Mouse (Mus musculus) thymus, postnatal 36 days (tissue): ENCODE results near the gene Zfp384.
"Not testable (repeated sequence)": the region's sequence is repeated elsewhere in the genome, so short reads cannot be mapped to it uniquely, and the experiment has no call there.

ENCODE experiments used
- DNase-seq, 2 experiments: peaks; one replicate each; pipeline ENCODE4 v3.0.0; 2022; ENCODE audit warnings: mixed read lengths in 2 of 2

Gene Zfp384

DNA sequence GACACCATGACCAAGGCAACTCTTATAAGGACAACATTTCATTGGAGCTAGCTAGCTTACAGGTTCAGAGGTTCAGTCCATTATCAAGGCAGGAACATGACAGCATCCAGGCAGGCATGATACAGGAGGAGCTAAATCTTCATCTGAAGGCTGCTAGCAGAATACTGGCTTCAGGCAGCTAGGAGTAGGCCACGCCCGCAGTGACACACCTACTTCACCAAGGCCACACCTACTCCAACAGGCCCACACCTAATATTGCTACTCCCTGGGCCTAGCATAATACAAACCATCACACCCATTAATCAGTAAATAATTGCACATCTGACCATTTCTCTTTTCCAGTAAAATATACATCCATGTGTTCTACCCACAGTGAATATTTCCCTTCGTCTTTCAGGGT lies 8.7 kb downstream of the Zfp384 start:
- no peak for DNase-seq

DNA sequence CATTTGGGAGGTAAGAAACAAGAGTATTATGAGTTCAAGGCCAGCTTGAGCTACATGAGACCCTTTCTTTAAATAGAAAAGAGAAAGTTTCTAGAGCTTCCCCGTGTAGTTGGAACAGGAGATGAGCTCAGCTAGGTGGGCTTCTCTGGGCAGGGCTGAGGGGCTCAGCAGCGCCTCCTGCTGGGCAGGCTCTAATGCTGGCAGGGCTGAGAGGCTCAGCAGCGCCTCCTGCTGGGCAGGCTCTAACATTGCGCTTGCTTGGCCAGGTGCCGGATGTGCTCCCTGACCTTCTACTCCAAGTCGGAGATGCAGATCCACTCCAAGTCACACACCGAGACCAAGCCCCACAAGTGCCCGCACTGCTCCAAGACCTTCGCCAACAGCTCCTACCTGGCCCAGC lies 21.6 kb downstream of the Zfp384 start:
- peak; percentile 60 to 64 for DNase-seq

DNA sequence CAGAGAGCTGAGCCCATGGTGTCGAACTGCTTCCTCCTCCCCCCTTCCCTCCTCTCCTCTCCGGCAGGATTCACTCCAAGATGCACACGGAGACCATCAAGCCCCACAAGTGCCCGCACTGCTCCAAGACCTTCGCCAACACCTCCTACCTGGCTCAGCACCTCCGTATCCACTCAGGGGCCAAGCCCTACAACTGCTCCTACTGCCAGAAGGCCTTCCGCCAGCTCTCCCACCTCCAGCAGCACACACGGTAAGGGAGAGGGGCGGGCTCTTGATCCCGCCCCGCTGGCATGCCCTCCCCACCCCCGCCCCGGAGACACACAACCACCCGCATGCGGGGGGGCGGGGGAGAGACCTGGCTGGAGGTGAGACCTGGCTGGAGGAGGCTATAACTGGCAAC lies 22.7 kb downstream of the Zfp384 start:
- no peak for DNase-seq

DNA sequence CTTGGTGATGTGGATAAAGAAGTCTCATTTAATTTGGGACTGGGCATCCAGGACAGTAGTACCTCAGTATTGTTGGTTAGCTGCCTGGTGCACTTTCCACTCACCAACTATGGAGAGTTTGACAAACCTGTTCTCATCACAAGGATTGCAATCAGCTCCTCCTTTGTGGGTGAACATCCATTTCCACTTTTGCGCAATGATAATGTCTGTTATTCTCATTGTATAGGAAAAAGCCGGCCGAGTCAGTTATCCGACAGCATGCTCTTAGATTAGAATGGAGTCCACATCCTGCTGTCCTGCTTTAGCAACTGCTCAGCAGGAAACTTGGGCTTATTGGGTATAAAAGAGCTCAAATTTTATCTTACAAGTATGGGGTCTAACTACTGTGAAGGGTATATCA lies 29.7 kb downstream of the Zfp384 start:
- no peak for DNase-seq

DNA sequence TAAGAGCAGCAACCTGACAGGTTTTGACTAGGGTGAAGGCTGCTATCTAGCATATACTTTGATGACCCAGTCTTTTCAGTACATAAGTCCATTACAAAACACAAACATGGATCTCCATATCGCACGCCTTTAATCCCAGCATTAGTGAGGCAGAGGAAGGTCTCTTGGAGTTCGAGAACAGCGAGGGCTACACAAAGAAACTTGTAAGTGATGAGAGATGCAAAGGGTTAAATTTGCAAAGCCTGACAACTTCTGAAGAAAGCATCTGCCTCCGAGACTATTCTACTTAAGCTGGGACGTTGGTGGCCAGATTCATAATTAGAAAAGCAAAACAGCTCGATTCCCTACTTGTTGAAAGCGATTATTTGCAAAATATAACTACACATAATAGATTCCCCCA lies 30.2 kb downstream of the Zfp384 start:
- peak in 1 of 2 experiments; percentile 18 for DNase-seq

DNA sequence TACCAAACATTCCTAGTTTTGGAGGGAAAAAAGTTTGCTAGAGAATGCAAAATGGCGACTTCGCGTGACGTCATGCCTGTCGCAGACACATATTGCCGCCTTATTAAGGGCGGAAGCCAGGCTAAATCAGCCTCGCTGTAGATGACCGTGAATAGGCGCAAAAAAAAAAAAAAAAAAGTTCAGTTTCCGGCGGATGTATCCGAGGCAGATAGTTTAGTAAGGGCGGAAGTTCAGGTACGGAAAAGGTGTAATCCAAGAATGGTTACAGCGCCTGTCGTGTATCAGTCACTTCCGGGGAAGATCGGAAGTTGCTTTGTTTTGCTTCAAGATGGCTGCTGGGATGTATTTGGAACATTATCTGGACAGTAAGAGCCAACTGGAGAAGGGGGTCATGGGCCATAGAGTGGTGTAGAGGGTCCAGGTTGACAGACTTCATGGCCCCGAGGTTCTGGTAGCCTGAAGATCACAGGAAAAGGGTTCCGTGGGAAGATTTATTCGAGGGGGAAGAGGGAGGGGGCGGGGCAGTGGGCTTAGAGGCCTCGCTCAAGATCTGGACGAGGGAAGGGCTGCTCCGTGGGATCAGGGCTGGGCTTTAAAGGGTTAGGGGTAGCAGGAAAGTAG lies 30.7 kb downstream of the Zfp384 start, which contains the start of gene Ing4:
Gene Ing4, plus strand, starts transcription at position 228 of the 621 bp plus-strand sequence.
- DNase-seq = peak; percentile 81 to 88

DNA sequence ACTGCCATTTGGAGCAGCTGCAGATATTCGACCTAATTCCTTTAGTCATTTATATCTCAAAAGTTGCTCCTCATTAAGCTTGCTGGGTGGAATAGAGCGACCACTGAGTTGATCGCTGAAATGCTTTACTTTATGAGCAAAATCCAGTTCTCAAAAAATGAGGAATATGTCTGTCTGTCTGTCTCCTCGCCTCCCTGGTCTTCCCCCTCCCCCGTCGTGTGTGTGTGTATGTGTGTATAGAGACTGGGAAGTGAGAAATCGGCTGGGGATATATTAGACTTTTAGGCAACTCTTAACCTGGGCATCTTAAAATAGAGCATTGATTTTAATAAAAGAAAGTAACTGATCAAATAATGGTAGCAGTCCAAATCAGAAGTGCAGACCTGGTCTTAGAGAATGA lies 31.3 kb downstream of the Zfp384 start:
- DNase-seq = no peak

DNA sequence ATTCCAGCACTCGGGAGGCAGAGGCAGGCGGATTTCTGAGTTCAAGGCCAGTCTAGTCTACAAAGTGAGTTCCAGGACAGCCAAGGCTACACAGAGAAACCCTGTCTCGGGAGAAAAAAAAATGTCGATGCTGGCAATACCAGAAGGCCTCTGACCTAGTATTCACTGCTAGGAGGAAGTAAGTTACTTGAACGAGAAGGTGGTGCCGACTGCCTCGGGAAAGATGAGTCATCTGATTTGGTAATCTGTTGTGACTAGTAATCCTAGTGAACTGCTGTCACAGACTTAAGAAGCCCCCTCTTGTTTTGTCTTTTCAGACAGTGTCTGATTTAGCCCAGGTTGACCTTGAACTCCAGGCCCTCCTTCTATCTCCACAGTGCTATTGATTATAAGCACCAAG lies 32.1 kb downstream of the Zfp384 start:
- DNase-seq = no peak

DNA sequence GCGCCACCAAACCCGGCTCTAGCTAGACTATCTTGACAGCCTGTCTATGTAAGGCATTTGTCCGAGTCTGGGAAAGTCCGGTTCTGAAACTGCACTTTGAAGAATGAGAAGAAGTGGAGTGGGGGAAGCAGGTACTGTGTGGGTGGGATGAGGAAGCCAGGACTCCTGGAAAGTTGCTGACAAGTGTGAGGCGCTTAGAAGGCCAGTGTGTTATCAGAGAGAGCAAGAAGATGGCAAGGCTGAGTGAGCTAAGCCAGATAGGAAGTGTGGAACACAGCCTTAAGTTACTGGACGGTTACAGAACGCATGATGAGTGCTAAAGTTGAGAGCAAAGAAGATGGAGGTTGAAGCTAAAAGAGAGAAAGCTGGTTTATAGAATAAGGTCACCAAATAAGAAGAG lies 33.1 kb downstream of the Zfp384 start:
- DNase-seq = no peak

DNA sequence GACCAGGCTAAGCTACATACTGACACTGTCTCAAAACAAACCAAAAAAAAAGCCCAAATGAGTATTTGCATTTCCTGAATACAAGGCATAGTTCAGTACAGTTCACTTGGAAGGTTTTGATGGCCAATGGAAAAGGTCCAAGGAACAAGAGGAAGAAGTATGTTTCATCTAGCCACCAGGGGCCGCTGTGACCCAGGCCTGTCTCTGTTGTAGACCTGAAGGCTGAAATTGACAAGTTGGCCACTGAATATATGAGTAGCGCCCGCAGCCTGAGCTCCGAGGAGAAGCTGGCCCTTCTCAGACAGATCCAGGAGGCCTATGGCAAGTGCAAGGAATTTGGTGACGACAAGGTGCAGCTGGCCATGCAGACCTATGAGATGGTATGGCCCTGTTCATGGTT lies 37.7 kb downstream of the Zfp384 start:
- DNase-seq = peak; percentile 65 to 73

DNA sequence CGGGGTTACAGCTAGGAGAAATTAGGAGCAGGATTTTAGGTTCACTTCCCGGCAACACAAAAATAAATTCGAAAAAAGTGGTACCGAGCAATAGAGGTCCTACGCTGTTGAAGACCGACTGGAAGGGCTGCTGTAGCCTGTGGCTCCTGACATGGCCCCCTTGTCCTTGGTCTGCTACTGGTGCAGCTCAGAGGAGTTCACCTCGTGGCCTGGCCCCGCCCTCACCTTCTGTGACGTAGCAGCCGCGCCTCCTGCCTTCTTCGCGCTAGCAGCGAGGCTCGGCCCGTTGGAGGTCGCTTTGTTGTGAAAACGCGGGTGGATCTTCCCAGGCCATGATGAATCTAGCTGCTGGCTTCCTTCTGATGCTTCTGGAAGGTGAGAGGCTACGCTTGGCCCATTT lies 40.7 kb downstream of the Zfp384 start, which contains the start of gene Acrbp:
Gene Acrbp, plus strand, starts transcription at position 12 of the 400 bp plus-strand sequence.
- no peak for DNase-seq

DNA sequence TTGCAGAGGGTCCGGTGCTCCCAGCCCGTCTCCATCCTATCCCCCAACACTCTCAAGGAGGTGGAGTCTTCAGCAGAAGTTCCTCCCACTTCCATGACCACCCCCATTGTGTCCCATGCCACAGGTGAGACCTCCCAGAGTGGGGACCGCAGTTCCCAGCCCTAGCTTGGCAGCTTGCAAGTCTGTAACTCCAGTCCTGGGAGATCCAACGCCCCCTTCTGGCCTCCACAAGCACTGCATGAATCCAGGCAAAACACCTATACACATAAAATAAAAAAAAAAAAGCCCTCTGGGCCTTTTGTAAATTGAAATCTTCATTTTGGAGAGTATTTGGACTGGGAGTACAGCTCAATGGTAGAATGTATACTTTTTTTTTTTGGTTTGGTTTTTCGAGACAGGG lies 42.3 kb downstream of the Zfp384 start:
- peak in 1 of 2 experiments; percentile 36 for DNase-seq

DNA sequence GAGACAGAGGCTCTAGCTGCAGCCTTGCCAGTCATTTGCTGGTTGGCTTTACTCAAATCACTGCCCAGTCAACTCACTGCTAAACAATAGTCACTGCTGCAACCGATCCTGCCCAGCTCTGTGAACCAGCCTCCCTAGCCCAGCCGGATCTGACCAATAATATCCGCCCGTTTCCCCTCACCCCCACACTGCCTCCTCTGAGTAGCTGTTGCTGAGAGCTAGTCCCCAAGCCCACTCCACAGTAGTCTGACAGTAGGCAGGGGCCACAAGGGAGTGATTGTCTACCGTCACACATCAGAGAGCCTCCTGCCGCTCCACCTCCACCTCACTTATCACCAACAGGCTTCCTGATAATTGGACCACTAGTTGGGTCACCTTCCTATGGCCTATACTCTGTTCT lies 52.5 kb downstream of the Zfp384 start:
- DNase-seq = no peak

DNA sequence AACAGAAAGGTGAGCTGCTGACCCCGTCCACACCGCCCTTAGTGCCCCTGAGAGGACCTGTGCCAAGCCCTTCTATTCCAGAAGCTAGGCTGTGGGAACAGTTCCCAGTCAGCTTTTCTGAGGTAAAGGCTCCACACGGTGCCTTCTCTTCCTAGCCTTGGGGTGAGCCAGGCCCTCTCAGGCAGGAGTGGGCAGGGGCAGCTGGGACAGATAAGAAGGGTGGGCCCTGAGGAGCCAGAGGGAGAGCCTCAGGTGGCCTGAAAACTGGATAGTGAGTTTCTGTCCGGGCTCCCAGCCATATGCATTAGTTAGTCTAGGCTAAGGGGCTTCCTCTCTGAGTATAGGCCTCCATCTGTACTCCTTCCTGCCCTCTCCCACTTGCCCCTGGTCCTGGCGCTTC lies 53.6 kb downstream of the Zfp384 start:
- no peak for DNase-seq

DNA sequence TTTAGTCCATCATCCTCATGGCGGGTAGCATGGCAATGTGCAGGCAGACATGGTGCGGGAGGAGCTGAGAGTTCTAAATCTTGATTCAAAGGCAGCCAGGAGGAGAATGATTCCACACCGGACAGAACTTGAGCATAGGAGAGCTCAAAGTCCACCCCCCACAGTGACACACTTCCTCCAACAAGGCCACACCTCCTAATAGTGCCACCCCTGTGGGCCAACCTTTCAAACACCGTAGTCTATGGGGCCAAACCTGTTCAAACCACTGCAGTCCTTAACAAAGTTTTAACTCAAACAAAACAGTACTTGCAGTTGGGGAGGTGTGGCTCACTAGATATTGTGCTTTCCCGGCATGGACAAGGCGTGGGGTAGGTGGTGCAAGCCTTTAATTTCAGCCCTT lies 55.0 kb downstream of the Zfp384 start:
- no peak for DNase-seq

DNA sequence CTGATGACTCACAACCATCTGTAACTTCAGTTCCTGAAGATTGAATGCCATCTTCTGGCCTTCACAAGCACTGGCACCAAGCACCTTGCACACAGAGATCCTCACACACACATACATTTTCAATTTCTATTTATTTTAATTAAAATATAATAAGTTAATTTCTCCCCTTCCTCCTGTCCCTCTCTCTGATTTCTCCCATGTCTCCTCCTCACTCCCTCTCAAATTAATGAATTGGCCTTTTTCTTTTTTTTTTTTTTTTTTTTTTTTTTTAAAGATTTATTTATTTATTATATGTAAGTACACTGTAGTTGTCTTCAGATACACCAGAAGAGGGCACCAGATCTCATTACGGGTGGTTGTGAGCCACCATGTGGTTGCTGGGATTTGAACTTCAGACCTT lies 56.3 kb downstream of the Zfp384 start:
- DNase-seq = not testable (repeated sequence)

DNA sequence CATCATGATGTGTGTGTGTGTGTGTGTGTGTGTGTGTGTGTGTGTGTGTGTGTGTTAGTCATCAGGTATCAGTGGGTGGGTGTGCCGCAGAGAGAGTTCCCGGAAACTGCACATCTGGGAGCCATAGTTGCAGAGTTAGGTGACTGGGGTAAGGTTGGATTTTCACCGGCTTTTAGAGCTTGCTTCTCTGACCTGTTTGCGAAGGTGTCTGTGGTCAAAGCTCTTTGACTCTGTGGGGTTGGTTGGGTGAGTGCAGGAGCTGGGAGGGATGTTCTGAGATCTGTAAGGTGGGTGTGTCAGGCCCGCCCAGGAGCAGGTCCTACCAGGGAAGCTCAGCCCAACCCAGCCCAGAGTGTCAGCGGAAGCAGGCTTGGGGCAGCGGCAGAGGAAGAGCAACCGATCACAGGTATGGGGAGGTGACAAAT lies 58.6 kb downstream of the Zfp384 start, which contains the start of gene Lpar5:
Gene Lpar5, plus strand, starts transcription at position 350 of the 425 bp plus-strand sequence.
- DNase-seq = no peak

DNA sequence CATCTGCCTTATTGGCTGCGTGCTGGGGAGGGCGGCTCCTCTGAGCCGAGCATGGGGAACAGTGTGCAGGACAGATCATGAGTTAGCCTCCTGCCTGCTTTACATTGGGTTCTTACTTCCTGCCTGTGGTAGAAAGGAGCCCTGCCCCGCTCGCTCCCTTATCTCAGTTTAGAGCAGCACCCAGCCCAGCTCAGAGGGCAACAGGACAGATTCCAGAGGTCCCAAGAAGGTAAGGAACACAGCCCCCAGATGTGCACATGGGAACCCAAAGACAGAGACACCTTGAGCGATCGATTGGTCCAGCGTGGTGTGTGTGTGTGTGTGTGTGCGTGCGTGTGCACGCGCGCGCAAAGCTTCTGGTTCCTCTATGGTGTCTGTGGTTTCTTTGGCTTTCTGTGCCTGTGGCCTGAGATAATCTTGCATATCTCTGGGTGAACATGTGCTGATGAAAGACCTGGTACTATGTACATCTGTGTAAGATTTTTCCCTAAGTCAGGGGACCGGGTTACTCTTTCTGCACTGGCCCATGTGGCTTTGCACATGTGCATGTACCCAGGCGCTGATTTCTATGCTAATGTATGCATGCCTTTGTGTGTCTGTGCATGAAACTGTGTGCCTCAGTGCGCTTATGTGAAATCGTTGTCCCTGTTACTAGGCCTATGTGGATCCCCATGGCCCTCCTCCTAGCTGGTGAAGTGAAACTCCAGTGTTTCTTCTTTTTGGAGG lies 62.4 kb downstream of the Zfp384 start:
- peak; percentile 66 to 74 for DNase-seq

DNA sequence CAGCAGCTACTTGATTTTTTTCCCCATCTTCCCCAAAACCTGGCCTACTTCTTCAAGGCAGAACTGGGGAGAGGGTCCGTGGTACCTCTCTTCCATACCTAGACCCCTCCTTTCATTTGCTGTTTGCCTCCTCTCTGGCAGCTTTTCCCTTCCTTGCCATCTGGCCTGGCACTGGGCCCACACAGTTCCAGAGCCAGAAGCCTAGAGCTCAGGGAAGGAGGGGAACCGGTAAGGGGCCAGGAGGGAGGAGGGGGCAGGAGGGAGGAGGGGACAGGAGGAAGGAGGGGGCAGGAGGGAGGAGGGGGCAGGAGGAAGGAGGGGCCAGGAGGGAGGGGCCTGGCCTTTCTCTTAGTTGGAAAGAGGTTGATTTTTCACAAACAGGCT lies 62.9 kb downstream of the Zfp384 start:
- DNase-seq = peak; percentile 64 to 70

DNA sequence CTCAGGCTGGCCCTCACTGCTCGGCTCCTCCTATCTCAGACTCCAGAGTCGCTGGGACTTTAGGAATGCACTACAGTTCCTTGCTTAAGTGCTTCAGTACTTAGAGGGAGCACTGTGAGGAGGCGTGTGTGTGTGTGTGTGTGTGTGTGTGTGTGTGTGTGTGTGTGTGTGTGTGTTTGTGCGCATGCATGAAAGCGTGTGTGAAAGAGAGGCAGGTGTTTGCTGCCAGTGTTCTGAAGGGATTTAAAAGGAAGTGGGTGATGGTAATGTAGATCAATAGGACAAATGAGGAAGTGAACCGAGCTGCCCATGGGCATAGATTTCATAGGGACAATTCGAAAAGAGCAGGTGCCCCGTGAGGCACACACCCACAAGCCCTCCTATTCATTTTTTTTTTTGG lies 64.9 kb downstream of the Zfp384 start:
- peak; percentile 32 to 36 for DNase-seq

DNA sequence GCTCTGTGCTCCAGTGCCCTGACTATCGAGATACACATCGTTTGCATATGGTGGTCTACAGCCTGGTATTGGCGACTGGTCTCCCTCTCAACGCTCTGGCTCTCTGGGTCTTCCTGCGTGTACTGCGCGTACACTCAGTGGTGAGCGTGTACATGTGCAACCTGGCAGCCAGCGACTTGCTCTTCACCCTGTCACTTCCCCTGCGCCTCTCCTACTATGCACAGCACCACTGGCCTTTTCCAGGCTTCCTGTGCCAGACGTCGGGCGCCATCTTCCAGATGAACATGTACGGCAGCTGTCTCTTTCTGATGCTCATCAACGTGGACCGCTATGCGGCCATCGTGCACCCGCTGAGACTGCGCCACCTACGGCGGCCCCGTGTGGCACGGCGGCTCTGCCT lies 72.4 kb downstream of the Zfp384 start:
- no peak for DNase-seq

DNA sequence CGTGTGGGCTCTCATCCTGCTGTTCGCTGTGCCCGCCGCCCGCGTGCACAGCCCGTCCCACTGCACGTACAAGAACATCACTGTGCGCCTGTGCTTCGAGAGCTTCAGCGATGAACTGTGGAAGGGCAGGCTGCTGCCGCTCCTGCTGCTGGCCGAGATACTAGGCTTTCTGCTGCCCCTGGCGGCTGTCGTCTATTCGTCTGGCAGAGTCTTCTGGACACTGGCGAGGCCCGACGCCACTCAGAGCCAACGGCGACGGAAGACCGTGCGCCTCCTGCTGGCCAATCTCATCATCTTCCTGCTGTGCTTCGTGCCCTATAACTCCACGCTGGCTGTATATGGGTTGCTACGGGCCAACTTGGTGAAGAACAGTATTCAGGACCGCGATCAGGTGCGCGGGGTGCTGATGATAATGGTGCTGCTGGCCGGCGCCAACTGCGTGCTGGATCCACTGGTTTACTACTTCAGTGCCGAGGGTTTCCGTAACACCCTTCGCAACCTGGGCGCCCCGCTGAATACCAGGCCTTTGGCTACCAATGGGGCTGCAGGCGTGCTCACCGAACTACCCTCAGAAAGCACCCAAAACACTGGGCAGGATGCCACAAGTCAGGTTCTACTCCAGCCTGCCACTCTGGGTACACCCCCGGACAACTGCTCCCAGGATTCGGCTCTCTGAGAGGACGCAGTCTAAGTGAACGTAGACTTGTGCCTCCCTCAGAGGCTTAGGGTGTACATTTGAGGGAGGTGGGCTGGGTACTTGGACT lies 73.0 kb downstream of the Zfp384 start:
- DNase-seq = no peak

DNA sequence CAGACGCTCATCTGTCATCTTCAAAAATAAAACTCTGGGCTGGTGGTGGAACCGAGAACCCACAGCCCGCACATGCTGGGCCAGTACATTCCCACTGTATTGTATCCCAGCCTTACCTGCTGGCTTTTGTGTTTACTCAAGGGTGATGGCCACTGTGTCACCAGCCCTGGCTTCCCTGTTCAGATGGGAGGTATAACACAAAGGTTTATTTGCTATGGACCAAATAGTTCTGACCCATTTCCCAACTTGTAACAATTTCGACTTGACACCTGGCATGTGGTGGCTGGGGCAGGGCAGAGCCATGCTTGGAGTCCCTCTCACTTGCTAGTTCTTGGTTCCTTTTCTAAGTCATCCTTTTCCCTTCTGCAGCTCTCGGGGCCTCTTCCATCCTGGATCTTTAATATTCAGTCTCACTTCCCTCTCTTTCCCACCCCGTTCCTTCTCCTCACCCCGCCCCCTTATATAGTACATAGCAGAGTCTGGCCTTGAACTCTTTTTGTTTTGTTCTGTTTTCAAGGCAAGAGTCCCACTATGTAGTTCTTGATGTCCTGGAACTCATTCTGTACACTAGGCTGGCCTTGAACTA lies 73.9 kb downstream of the Zfp384 start:
- no peak for DNase-seq
